ENCODE assay signal across 32 mouse cellular contexts in the genomic region with DNA sequence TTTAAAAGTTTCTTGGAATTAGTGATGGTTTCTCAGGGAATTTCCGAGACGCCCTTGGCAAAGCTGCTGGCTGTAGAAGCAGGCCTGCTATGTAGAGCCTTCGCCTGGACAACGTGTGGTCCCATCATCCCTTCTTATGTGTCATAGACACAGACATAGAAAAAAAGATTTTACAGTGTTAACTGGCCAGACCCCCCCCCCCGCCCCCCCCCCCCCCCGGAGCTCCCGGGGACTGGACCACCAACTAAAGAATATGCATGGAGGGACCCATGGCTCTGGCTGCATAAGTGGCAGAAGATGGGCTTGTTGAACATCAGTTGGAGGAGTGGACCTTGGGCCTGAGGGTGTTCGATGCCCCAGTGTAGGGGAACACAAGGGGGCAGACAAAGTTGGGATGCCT. TPM values are rescaled to one million over a fixed set of nuclear protein-coding genes. Genes with fewer than 3 reads are reported as not detected.
"Had no signal": no experiment of that assay in that cellular context is flagged by ENCODE, and none has a peak within 500 bp of the region (broad histone marks: within the 10 kb centered on the region; RNA-seq: fewer than 3 reads in every experiment).

No protein-coding gene starts in this region.

- DNase-seq: cerebellum, adult 18-20 months; cerebellum, adult 2 months; cerebellum, adult 8-10 months; cerebellum, adult 9-10 months; cerebellum, adult 9-11 months; cerebellum, postnatal 10 days; cerebellum, postnatal 14 days; cerebellum, postnatal 25 days; cerebellum, postnatal 36 days; embryo, embryonic 11 days; forebrain, postnatal 0 days; gastrocnemius, postnatal 10 days; gastrocnemius, postnatal 14 days; gastrocnemius, postnatal 25 days; gastrocnemius, postnatal 36 days; heart, adult 2 months had no signal

- H3K4me3 ChIP-seq: embryonic facial prominence, embryonic 10.5 days; embryonic facial prominence, embryonic 12.5 days; embryonic facial prominence, embryonic 13.5 days; embryonic facial prominence, embryonic 15.5 days; erythroblast, embryonic 14.5 days; forebrain, embryonic 10.5 days; forebrain, embryonic 12.5 days; forebrain, embryonic 13.5 days; forebrain, embryonic 15.5 days; heart, adult 2 months had no signal

- H3K9ac ChIP-seq: embryonic facial prominence, embryonic 12.5 days; embryonic facial prominence, embryonic 13.5 days; embryonic facial prominence, embryonic 15.5 days; forebrain, embryonic 12.5 days; forebrain, embryonic 13.5 days; forebrain, embryonic 15.5 days; forebrain, postnatal 0 days had no signal

- H3K9me3 ChIP-seq: embryonic facial prominence, embryonic 10.5 days; embryonic facial prominence, embryonic 12.5 days; embryonic facial prominence, embryonic 13.5 days; embryonic facial prominence, embryonic 15.5 days; forebrain, embryonic 10.5 days; forebrain, embryonic 12.5 days; forebrain, embryonic 13.5 days; forebrain, embryonic 15.5 days had no signal

- ATAC-seq: forebrain, embryonic 13.5 days; forebrain, embryonic 14.5 days; forebrain, embryonic 15.5 days; forebrain, embryonic 16.5 days; forebrain, postnatal 0 days had no signal

- H3K27me3 ChIP-seq: embryonic facial prominence, embryonic 12.5 days; embryonic facial prominence, embryonic 13.5 days; embryonic facial prominence, embryonic 15.5 days; forebrain, embryonic 12.5 days; forebrain, embryonic 13.5 days; forebrain, embryonic 15.5 days had no signal

- H3K4me2 ChIP-seq: embryonic facial prominence, embryonic 12.5 days; embryonic facial prominence, embryonic 13.5 days; embryonic facial prominence, embryonic 15.5 days; forebrain, embryonic 12.5 days; forebrain, embryonic 13.5 days; forebrain, embryonic 15.5 days; heart, embryonic 11.5 days had no signal

- H3K27ac ChIP-seq: embryonic facial prominence, embryonic 10.5 days; embryonic facial prominence, embryonic 12.5 days; embryonic facial prominence, embryonic 13.5 days; embryonic facial prominence, embryonic 15.5 days; forebrain, embryonic 10.5 days; forebrain, embryonic 12.5 days; forebrain, embryonic 13.5 days; forebrain, embryonic 15.5 days; heart, adult 2 months had no signal

RNA-seq across cellular contexts. Expression of a gene that starts 39.6 kb away (rescaled TPM):
- total RNA-seq: common myeloid progenitor, adult 5-6 weeks; gastrocnemius, adult 18-20 months; gastrocnemius, adult 8-10 months; gastrocnemius, postnatal 10 days; gastrocnemius, postnatal 14 days; gastrocnemius, postnatal 25 days; gastrocnemius, postnatal 36 days; granulocyte monocyte progenitor cell, adult 5-6 weeks had no signal
- polyA plus RNA-seq: embryonic facial prominence, embryonic 15.5 days; erythroblast, embryonic 14.5 days had no signal
